Mouse (Mus musculus) neutrophil, adult 59 days (primary cell): ENCODE results near the gene Olfr996. TPM values are rescaled to one million over a fixed set of nuclear protein-coding genes. Genes with fewer than 3 reads are reported as not detected.

Experiments used
- total RNA-seq, 2 experiments: library from RNA; stranded (reverse); gene quantifications; 1 replicate in 1 of 2; 2 replicates in 1 of 2; pipeline ENCODE4 v1.2.4; 2023

Olfr996 gene
- total RNA-seq, result not detected

GRCm38 (mm10) chr2:85578915-85579314, at the start of gene Olfr996:
TSS of gene Olfr996 (plus strand) at chr2:85579215.

GRCm38 (mm10) chr2:85588648-85589047, 9.6 kb downstream of the Olfr996 start, which contains the start of gene Olfr998:
TSS of gene Olfr998 (plus strand) at chr2:85588948.

GRCm38 (mm10) chr2:85611803-85612202, 32.8 kb downstream of the Olfr996 start, which contains the start of gene Olfr1000:
TSS of gene Olfr1000 (minus strand) at chr2:85611903.

Other genes starting within 250 kb of the Olfr996 start
- not detected for gene Olfr987, start 239.9 kb upstream of the Olfr996 start, total RNA-seq
- not detected for gene Olfr988, start 216.0 kb upstream of the Olfr996 start, total RNA-seq
- gene Olfr992, start 169.7 kb upstream of the Olfr996 start, total RNA-seq, result not detected
- not detected for gene Olfr993, start 164.3 kb upstream of the Olfr996 start, total RNA-seq
- not detected for gene Olfr994, start 142.8 kb upstream of the Olfr996 start, total RNA-seq
- not detected for gene Olfr995, start 135.6 kb upstream of the Olfr996 start, total RNA-seq
- gene 4833423E24Rik, start 60.2 kb upstream of the Olfr996 start, total RNA-seq, result not detected
- not detected for gene Olfr998, start 9.7 kb downstream of the Olfr996 start, total RNA-seq
- gene Olfr1000, start 32.7 kb downstream of the Olfr996 start, total RNA-seq, result not detected
- not detected for gene Olfr1002, start 71.5 kb downstream of the Olfr996 start, total RNA-seq
- not detected for gene Olfr154, start 85.2 kb downstream of the Olfr996 start, total RNA-seq
- gene Olfr1006, start 99.6 kb downstream of the Olfr996 start, total RNA-seq, result not detected
- gene Olfr1008, start 110.2 kb downstream of the Olfr996 start, total RNA-seq, result not detected
- gene Olfr1009, start 136.2 kb downstream of the Olfr996 start, total RNA-seq, result not detected
- not detected for gene Olfr1012, start 183.6 kb downstream of the Olfr996 start, total RNA-seq
- gene Olfr1013, start 187.9 kb downstream of the Olfr996 start, total RNA-seq, result not detected
- gene Olfr1014, start 193.5 kb downstream of the Olfr996 start, total RNA-seq, result not detected
- gene Olfr1015, start 202.8 kb downstream of the Olfr996 start, total RNA-seq, result not detected
- gene Olfr1016, start 223.3 kb downstream of the Olfr996 start, total RNA-seq, result not detected
- not detected for gene Olfr1018, start 239.3 kb downstream of the Olfr996 start, total RNA-seq